Mouse (Mus musculus): ENCODE data around the gene Olfr1373.

Gene Olfr1373

DNA sequence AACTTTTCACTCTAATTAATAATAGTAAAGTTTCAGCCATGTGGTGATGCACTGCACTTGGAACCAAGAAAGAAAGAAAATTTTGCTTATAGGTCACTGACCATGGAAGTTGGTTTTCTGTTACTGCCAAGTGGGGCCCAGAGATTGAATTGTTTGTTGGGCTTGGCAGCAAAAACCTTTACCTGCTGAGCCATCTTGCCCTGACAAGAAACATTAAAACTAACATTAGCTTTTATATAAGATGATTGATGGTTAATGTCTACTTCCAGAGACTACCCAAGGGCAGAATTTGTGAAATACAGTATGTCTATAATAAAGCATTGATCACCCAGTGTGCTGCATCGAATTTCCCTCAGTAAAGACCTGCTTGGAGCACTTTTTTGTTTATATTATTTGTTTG, 38.9 kb downstream of the Olfr1373 start:
- no peak for DNase-seq (ENCODE audit: low read depth in 2 of 2, low spot score in 2 of 2)

DNA sequence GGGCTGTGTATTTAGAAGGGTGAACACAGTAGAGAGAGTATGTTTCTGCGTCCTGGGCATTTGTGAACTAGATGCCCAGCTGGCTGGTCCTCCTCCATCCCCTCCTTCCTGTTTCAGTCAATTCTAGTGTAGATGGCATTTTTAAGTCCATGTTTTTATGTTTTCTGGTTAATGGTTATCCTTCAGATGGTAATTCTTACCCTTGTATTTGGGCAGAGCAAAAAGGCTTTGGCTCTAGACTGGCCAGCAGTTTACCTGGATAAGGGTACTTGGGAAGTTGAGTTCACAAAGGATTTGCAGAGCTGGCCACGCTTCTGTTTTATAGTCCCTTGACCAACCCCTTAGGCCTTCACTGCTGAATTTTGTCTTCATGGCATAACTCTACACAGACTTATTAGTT, 39.3 kb downstream of the Olfr1373 start:
- no peak for DNase-seq (ENCODE audit: low read depth in 2 of 2, low spot score in 2 of 2)

GRCm38 (mm10) chr11:52105503-52105902, 39.8 kb downstream of the Olfr1373 start:
- no peak for DNase-seq (ENCODE audit: low read depth in 2 of 2, low spot score in 2 of 2)

- DNase-seq (ENCODE audit: low read depth in 2 of 2, low spot score in 2 of 2): no peak
Observed at GRCm38 (mm10) chr11:52102977-52103376, 42.4 kb downstream of the Olfr1373 start.

DNA sequence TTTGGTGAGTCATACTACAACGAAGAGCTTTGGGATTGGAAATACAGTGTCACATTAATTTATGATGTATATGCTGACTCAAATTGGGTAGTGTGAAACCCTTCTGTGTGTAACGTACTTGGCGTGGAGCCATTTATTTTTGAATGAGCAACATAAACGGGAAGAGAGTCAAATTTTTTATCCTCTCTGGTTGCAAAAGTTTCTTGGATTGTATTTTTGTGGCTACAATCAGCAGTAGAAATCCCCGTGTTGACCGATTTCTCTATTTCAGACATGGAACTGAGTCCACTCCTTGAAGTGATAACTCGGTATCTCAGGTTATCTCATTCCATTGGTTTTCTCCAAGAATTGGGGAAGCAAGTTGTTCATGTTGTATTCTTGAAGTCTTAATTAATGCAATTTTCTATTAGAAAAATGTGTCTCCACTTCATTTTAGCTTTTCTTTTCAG, 45.5 kb downstream of the Olfr1373 start:
- no peak for DNase-seq (ENCODE audit: low read depth in 2 of 2, low spot score in 2 of 2)

GRCm38 (mm10) chr11:52099031-52099761, 46.1 kb downstream of the Olfr1373 start:
- peak; percentile 47 to 53 for DNase-seq (ENCODE audit: low read depth in 2 of 2, low spot score in 2 of 2)

DNA sequence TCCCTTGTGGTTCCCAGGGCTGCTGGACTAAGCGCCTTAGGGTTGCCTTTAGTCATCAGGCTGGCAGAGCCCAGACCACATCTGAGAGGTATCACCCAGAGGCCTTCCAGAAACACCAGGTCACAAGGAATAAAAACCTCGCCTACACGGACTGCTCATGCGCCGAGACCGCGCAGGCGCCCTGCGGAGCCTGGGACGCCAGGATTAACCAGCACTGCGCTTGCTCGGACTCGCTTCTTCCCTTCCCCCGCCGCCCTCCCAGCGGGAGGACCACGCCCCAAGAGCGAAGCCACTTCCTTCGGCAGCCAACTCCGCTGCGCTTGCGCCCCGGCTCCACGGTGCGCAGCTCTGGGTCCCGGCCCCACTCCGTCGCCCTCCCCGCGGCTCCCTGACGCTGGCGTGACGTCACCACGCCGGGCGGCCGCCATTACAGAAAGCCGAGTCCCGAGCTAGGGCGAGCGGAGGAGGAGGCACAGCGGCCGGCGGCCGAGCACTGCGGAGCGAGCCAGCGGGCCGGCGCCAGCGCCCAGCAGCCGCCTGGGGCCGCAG, 46.9 kb downstream of the Olfr1373 start, which contains the start of gene Ppp2ca:
Ppp2ca (plus strand) TSS at position 284 of the 549 bp plus-strand sequence.
- DNase-seq (ENCODE audit: low read depth in 2 of 2, low spot score in 2 of 2): peak; percentile 97

DNA sequence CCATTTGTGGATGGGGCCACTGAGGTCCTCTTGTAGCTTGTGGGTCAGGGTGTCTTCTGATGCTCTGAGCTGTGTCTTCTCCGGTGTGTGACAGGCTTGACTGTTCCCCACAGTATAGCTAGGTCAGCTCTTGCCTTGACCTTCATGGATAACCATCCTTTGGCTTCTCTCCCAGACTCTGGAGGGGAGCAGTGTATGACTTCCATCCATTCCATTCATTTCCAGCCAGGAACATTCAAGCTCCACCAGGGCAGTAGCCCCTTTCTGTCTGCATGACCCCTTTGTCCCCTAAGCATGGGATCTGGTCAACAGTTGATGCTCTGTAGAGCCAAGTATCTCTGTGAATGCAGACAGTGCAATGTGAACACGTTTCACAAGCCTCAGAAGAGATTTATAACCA, 47.7 kb downstream of the Olfr1373 start:
- DNase-seq (ENCODE audit: low read depth in 2 of 2, low spot score in 2 of 2): no peak

- DNase-seq (ENCODE audit: low read depth in 2 of 2, low spot score in 2 of 2): no peak
Observed at GRCm38 (mm10) chr11:52097016-52097415, 48.3 kb downstream of the Olfr1373 start.

Data from CD8-positive naive resting alpha-beta T cell, adult 2 months (primary cell).